Mouse (Mus musculus): Measurements from ENCODE around the gene Gm49380. TPM values are rescaled to one million over a fixed set of nuclear protein-coding genes. Genes with fewer than 3 reads are reported as not detected.

Gm49380 gene
- polyA plus RNA-seq, 1 experiment from 2014 or later, result 0.36 TPM

DNA sequence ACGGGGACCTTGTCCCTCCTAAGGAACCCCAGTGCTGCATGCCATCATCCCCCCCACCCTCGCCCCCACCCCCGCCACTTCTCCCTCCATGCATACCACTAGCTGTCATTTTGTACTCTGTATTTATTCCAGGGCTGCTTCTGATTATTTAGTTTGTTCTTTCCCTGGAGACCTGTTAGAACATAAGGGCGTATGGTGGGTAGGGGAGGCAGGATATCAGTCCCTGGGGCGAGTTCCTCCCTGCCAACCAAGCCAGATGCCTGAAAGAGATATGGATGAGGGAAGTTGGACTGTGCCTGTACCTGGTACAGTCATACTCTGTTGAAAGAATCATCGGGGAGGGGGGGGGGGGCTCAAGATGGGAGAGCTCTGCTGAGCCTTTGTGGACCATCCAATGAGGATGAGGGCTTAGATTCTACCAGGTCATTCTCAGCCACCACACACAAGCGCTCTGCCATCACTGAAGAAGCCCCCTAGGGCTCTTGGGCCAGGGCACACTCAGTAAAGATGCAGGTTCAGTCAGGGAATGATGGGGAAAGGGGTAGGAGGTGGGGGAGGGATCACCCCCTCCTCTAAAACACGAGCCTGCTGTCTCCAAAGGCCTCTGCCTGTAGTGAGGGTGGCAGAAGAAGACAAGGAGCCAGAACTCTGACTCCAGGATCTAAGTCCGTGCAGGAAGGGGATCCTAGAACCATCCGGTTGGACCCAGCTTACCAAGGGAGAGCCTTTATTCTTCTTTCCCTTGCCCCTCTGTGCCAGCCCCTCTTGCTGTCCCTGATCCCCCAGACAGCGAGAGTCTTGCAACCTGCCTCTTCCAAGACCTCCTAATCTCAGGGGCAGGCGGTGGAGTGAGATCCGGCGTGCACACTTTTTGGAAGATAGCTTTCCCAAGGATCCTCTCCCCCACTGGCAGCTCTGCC is 65.5 kb downstream of the Gm49380 start:
- no peak overlapping the region for H3K27ac ChIP-seq
- H3K9ac ChIP-seq (replicated peaks), result no peak overlapping the region
- no peak overlapping the region for H3K4me3 ChIP-seq (replicated peaks)
- H3K27me3 ChIP-seq, result peaks cover 38% of the 10 kb centered on the region
- peaks cover 15% of the 10 kb centered on the region for H3K4me1 ChIP-seq (replicated peaks)
- ATAC-seq, result no peak
- 82% methylated on average over 14 of the region's 14 CpGs for WGBS
- H3K4me2 ChIP-seq (replicated peaks), result no peak overlapping the region
- no peaks in the 10 kb centered on the region for H3K9me3 ChIP-seq
- no peaks in the 10 kb centered on the region for H3K36me3 ChIP-seq

DNA sequence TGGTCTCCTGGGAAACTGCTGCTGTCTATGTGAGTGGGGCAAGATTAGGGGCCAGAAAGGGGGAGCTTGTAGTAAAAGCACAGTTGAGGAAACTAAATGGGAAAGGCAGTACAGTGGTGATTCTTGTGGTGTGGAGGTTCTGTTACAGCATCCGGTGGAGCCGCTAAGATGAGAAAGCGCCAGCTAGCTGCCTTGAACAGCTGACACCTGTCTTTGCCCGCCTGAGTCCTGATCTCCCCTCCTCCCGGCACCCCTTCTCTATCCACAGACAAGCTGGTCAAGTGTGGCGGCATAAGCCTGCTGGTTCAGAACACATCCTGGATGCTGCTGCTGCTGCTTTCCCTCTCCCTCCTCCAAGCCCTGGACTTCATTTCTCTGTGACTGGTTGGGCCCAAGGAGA is 66.2 kb downstream of the Gm49380 start:
- Histone ChIP-seq H3K4me3 (replicated peaks) (no peak overlapping the region), H3K27me3 (peaks cover 44% of the 10 kb centered on the region), H3K4me1 (replicated peaks) (peaks cover 17% of the 10 kb centered on the region), H3K9me3 (no peaks in the 10 kb centered on the region), H3K9ac (replicated peaks) (no peak overlapping the region), H3K27ac (no peak overlapping the region), H3K4me2 (replicated peaks) (no peak overlapping the region), H3K36me3 (no peaks in the 10 kb centered on the region)
- WGBS, result 74% methylated on average over 6 of the region's 6 CpGs
- no peak for ATAC-seq

GRCm38 (mm10) chr9:44046426-44046825 is 66.9 kb downstream of the Gm49380 start:
- H3K9me3 ChIP-seq, result no peaks in the 10 kb centered on the region
- H3K4me3 ChIP-seq (replicated peaks), result no peak overlapping the region
- H3K9ac ChIP-seq (replicated peaks), result no peak overlapping the region
- peaks cover 17% of the 10 kb centered on the region for H3K4me1 ChIP-seq (replicated peaks)
- peaks cover 45% of the 10 kb centered on the region for H3K27me3 ChIP-seq
- 87% methylated on average over 12 of the region's 12 CpGs for WGBS
- H3K36me3 ChIP-seq, result no peaks in the 10 kb centered on the region
- no peak overlapping the region for H3K4me2 ChIP-seq (replicated peaks)
- no peak for ATAC-seq
- H3K27ac ChIP-seq, result no peak overlapping the region

DNA sequence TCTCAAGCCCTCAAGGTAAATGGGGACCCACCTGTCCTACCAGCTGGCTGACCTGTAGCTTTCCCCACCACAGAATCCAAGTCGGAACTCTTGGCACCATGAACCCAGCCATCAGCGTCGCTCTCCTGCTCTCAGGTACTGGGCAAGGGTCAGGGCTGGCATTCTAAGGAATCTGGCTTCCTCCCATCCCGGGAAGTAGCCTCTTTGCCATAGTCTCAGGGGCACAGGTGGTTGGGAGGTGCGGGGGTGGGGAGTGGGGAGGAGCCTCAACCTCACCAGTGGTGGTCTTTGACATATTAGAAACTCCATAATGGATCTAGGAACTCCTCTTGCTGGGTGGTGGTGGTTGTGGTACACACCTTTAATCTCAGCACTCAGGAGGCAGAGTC is 67.4 kb downstream of the Gm49380 start:
- Histone ChIP-seq H3K36me3 (no peaks in the 10 kb centered on the region), H3K4me2 (replicated peaks) (no peak overlapping the region), H3K27ac (no peak overlapping the region), H3K9ac (replicated peaks) (no peak overlapping the region), H3K9me3 (no peaks in the 10 kb centered on the region), H3K4me1 (replicated peaks) (peaks cover 17% of the 10 kb centered on the region), H3K4me3 (replicated peaks) (no peak overlapping the region), H3K27me3 (peaks cover 48% of the 10 kb centered on the region)
- no peak for ATAC-seq
- 79% methylated on average over 5 of the region's 5 CpGs for WGBS

DNA sequence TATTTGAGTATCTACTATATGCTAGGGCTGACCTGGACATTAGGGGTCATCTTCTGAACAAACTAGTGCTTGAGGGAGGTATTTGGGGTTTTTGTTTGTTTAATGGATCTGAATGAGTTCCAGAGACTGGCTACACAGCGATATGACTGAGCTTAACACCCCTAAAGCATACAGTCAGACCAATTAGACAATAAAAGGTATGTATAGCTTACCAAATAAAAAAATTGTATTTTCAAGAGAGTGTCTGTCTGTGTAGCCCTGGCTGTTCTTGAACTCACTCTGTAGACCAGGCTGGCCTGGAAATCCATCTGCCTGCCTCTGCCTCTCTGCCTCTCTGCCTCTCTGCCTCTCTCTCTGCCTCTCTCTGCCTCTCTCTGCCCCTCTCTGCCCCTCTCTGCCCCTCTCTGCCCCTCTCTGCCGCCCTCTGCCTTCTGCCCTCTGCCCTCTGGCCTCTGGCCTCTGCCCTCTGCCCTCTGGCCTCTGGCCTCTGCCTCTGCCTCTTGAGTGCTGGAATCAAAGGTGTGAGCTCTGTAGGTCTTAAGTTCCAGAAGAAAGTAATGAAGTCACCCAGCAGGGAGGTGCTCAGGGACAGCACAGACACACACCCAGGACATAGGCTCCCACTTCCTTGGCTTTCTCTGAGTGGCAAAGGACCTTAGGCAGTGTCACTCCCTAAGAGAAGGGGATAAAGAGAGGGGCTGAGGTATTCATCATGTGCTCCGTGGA is 68.0 kb downstream of the Gm49380 start:
- H3K9me3 ChIP-seq, result no peaks in the 10 kb centered on the region
- H3K4me1 ChIP-seq (replicated peaks), result peaks cover 17% of the 10 kb centered on the region
- H3K27ac ChIP-seq, result no peak overlapping the region
- no peak for ATAC-seq
- peaks cover 49% of the 10 kb centered on the region for H3K27me3 ChIP-seq
- no peak overlapping the region for H3K4me2 ChIP-seq (replicated peaks)
- H3K4me3 ChIP-seq (replicated peaks), result no peak overlapping the region
- no peaks in the 10 kb centered on the region for H3K36me3 ChIP-seq
- 80% methylated on average over 3 of the region's 3 CpGs for WGBS
- H3K9ac ChIP-seq (replicated peaks), result no peak overlapping the region

GRCm38 (mm10) chr9:44044426-44045157 is 68.7 kb downstream of the Gm49380 start:
- Histone ChIP-seq H3K9ac (replicated peaks) (no peak overlapping the region), H3K36me3 (no peaks in the 10 kb centered on the region), H3K27ac (no peak overlapping the region), H3K9me3 (no peaks in the 10 kb centered on the region), H3K4me2 (replicated peaks) (no peak overlapping the region), H3K27me3 (peaks cover 49% of the 10 kb centered on the region), H3K4me3 (replicated peaks) (no peak overlapping the region), H3K4me1 (replicated peaks) (peaks cover 17% of the 10 kb centered on the region)
- 41% methylated on average over 14 of the region's 14 CpGs for WGBS
- ATAC-seq, result no peak

DNA sequence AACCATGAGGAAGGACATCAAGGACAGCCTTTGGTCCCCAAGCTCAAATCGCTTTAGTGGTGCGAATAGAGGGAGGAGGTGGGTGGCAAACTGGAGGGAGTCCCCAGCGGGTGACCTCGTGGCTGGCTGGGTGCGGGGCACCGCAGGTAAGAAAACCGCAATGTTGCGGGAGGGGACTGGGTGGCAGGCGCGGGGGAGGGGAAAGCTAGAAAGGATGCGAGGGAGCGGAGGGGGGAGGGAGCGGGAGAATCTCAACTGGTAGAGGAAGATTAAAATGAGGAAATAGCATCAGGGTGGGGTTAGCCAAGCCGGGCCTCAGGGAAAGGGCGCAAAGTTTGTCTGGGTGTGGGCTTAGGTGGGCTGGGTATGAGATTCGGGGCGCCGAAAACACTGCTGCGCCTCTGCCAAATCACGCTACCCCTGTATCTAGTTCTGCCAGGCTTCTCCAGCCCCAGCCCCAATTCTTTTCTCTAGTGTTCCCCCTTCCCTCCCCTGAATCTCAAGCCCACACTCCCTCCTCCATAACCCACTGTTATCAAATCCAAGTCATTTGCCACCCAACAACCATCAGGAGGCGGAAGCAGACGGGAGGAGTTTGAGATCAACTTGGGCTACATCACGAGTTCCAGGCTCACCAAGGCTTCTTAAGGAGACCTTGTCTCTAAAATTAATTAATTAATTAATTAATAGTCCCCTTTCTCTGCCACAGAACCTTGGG is 69.4 kb downstream of the Gm49380 start:
- Histone ChIP-seq H3K4me1 (replicated peaks) (peaks cover 17% of the 10 kb centered on the region), H3K4me3 (replicated peaks) (peak overlapping the region; percentile 41), H3K9me3 (no peaks in the 10 kb centered on the region), H3K4me2 (replicated peaks) (peak overlapping the region; percentile 70), H3K27ac (no peak overlapping the region), H3K27me3 (peaks cover 49% of the 10 kb centered on the region), H3K9ac (replicated peaks) (peak overlapping the region; percentile 58), H3K36me3 (no peaks in the 10 kb centered on the region)
- ATAC-seq, result no peak
- 3% methylated on average over 21 of the region's 23 CpGs for WGBS

GRCm38 (mm10) chr9:44042836-44043707 is 70.2 kb downstream of the Gm49380 start, which contains the start of gene Thy1:
TSS of gene Thy1 (plus strand) at chr9:44043384.
- peaks cover 49% of the 10 kb centered on the region for H3K27me3 ChIP-seq
- H3K36me3 ChIP-seq, result no peaks in the 10 kb centered on the region
- peak within 1 kb of the TSS; percentile 70 for H3K4me2 ChIP-seq (replicated peaks)
- peak; percentile 43 for ATAC-seq
- peak within 1 kb of the TSS; percentile 41 for H3K4me3 ChIP-seq (replicated peaks)
- no peaks in the 10 kb centered on the region for H3K9me3 ChIP-seq
- H3K9ac ChIP-seq (replicated peaks), result peak within 1 kb of the TSS; percentile 58
- peaks cover 17% of the 10 kb centered on the region for H3K4me1 ChIP-seq (replicated peaks)
- under 1% methylated on average over 30 of the region's 30 CpGs for WGBS
- no peak within 1 kb of the TSS for H3K27ac ChIP-seq

- 83% methylated on average over 1 of the region's 1 CpGs for WGBS
- H3K9me3 ChIP-seq, result no peaks in the 10 kb centered on the region
- no peak overlapping the region for H3K4me3 ChIP-seq (replicated peaks)
- no peak overlapping the region for H3K27ac ChIP-seq
- peaks cover 49% of the 10 kb centered on the region for H3K27me3 ChIP-seq
- no peak for ATAC-seq
- H3K36me3 ChIP-seq, result no peaks in the 10 kb centered on the region
- peaks cover 17% of the 10 kb centered on the region for H3K4me1 ChIP-seq (replicated peaks)
- no peak overlapping the region for H3K9ac ChIP-seq (replicated peaks)
- H3K4me2 ChIP-seq (replicated peaks), result no peak overlapping the region
These were observed 71.0 kb downstream of the Gm49380 start for GRCm38 (mm10) chr9:44042396-44042680.

GRCm38 (mm10) chr9:44041511-44042395 is 71.5 kb downstream of the Gm49380 start:
- ATAC-seq, result no peak
- peaks cover 49% of the 10 kb centered on the region for H3K27me3 ChIP-seq

More at GRCm38 (mm10) chr9:44041511-44042395, 71.5 kb downstream of the Gm49380 start:
- WGBS, result 66% methylated on average over 7 of the region's 7 CpGs
- no peaks in the 10 kb centered on the region for H3K36me3 ChIP-seq
- H3K4me1 ChIP-seq (replicated peaks), result peaks cover 17% of the 10 kb centered on the region
- no peak overlapping the region for H3K27ac ChIP-seq
- H3K9ac ChIP-seq (replicated peaks), result no peak overlapping the region
- H3K4me3 ChIP-seq (replicated peaks), result no peak overlapping the region
- no peak overlapping the region for H3K4me2 ChIP-seq (replicated peaks)
- H3K9me3 ChIP-seq, result no peaks in the 10 kb centered on the region

Measured in midbrain, embryonic 13.5 days (tissue).